Mouse (Mus musculus): ENCODE results near the gene Srsf1. TPM values are rescaled to one million over a fixed set of nuclear protein-coding genes. Genes with fewer than 3 reads are reported as not detected.
"Not testable (repeated sequence)": the region's sequence is repeated elsewhere in the genome, so short reads cannot be mapped to it uniquely, and the experiment has no call there.

The Srsf1 gene
- polyA plus RNA-seq, 1 experiment from 2014 or later, result 446 TPM

DNA sequence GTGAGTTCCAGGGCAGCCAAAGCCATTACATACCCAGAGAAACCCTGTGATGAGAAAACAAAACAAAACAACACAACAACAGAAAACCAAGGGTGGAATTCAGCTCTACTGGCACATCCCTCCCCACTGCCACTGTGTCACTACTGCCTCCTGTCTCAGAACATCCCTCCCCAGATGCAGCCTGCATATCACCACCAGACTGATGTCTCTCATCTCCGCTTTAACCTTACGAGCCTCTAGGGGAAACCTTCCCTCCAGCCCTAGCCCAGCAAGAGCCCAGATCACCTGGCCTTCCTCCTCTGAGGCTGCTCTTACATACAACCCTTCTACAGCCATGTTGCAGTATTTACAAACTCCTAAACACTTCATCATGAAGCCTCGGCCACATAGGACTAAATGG is 9.8 kb upstream of the Srsf1 start:
- no peaks in the 10 kb centered on the region for H3K36me3 ChIP-seq (ENCODE audit: insufficient read depth)
- WGBS, result 66% methylated on average over 3 of the region's 3 CpGs
- H3K9ac ChIP-seq, result no peak overlapping the region
- DNase-seq (no peak), ATAC-seq (ENCODE audit: insufficient read depth) (no peak)
- H3K4me3 ChIP-seq (ENCODE audit: low read depth, low read length), result no peak overlapping the region
- no peaks in the 10 kb centered on the region for H3K9me3 ChIP-seq (ENCODE audit: low read depth, low read length)
- H3K4me1 ChIP-seq (ENCODE audit: insufficient read depth), result no peaks in the 10 kb centered on the region
- TF ChIP-seq CTCF (IDR thresholded peaks at IDR 0.05; ENCODE audit: low read depth), result no peak
- H3K27me3 ChIP-seq (ENCODE audit: insufficient read depth, low read length), result no peaks in the 10 kb centered on the region
- no peak overlapping the region for H3K4me2 ChIP-seq
- H3K27ac ChIP-seq (ENCODE audit: low read depth), result no peak overlapping the region

GRCm38 (mm10) chr11:88039066-88039465 is 8.1 kb upstream of the Srsf1 start:
- no peak for TF ChIP-seq CTCF (IDR thresholded peaks at IDR 0.05; ENCODE audit: low read depth)
- no peaks in the 10 kb centered on the region for H3K36me3 ChIP-seq (ENCODE audit: insufficient read depth)
- H3K27me3 ChIP-seq (ENCODE audit: insufficient read depth, low read length), result no peaks in the 10 kb centered on the region
- no peaks in the 10 kb centered on the region for H3K4me1 ChIP-seq (ENCODE audit: insufficient read depth)
- no peak overlapping the region for H3K9ac ChIP-seq
- no peak overlapping the region for H3K4me2 ChIP-seq
- H3K27ac ChIP-seq (ENCODE audit: low read depth), result no peak overlapping the region
- ATAC-seq (ENCODE audit: insufficient read depth), result no peak
- no peaks in the 10 kb centered on the region for H3K9me3 ChIP-seq (ENCODE audit: low read depth, low read length)
- DNase-seq, result no peak
- WGBS, result 95% methylated on average over 1 of the region's 1 CpGs
- H3K4me3 ChIP-seq (ENCODE audit: low read depth, low read length), result no peak overlapping the region

DNA sequence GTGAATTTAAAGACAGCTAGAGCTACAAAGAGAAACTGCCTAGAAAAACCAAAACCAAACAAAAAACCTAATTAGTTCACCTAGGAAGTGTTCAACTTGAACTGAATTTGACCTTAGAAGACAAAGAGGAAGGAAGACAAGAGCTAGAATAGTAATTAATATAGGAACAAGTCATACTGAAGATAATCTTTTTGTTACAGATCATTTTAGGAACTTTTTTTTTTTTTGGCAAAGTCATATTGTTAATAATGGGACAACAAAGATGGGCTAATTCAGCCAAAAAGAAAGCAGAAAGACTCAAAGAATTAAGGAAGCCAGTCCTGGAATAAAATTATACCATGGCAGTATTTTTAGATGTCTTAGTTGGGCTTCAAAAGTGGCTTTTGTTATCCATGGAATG is 2.9 kb upstream of the Srsf1 start:
- no peak for TF ChIP-seq CTCF (IDR thresholded peaks at IDR 0.05; ENCODE audit: low read depth)
- Histone ChIP-seq H3K4me2 (no peak overlapping the region), H3K36me3 (ENCODE audit: insufficient read depth) (peaks cover 6% of the 10 kb centered on the region), H3K4me1 (ENCODE audit: insufficient read depth) (0 out of 2 replicates have a peak, but pooled peaks cover 4% of the 10 kb centered on the region), H3K27me3 (ENCODE audit: insufficient read depth, low read length) (no peaks in the 10 kb centered on the region), H3K9me3 (ENCODE audit: low read depth, low read length) (no peaks in the 10 kb centered on the region), H3K4me3 (ENCODE audit: low read depth, low read length) (no peak overlapping the region), H3K27ac (ENCODE audit: low read depth) (no peak overlapping the region), H3K9ac (no peak overlapping the region)
- ATAC-seq (ENCODE audit: insufficient read depth), result no peak
- DNase-seq, result no peak

DNA sequence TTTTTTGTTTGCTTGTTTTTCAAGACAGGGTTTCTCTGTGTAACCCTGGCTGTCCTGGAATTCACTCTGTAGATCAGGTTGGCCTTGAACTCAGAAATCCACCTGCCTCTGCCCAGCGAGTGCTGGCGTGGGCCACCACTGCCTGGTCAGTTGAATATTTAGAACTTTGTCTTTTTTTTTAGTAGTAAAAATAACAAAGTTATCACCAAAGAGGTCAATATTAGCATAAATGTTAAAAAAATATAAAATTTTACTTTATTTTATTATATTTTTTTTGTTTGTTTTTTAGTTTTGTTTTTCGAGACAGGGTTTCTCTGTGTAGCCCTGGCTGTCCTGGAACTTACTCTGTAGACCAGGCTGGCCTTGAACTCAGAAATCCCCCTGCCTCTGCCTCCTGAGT is 2.0 kb upstream of the Srsf1 start:
- 94% methylated on average over 3 of the region's 3 CpGs for WGBS
- not testable (repeated sequence) for H3K4me3 ChIP-seq (ENCODE audit: low read depth, low read length)

GRCm38 (mm10) chr11:88045878-88046277 is 1.3 kb upstream of the Srsf1 start:
- Histone ChIP-seq H3K27ac (ENCODE audit: low read depth) (no peak overlapping the region), H3K4me3 (ENCODE audit: low read depth, low read length) (peak overlapping the region; percentile 99; the same call in 1 of the 2 replicates), H3K4me1 (ENCODE audit: insufficient read depth) (peaks cover 12% of the 10 kb centered on the region), H3K27me3 (ENCODE audit: insufficient read depth, low read length) (no peaks in the 10 kb centered on the region), H3K9me3 (ENCODE audit: low read depth, low read length) (no peaks in the 10 kb centered on the region), H3K4me2 (peak overlapping the region; percentile 93), H3K36me3 (ENCODE audit: insufficient read depth) (peaks cover 21% of the 10 kb centered on the region), H3K9ac (no peak overlapping the region)
- 73% methylated on average over 4 of the region's 4 CpGs for WGBS
- TF ChIP-seq CTCF (IDR thresholded peaks at IDR 0.05; ENCODE audit: low read depth), result no peak
- DNase-seq (no peak), ATAC-seq (ENCODE audit: insufficient read depth) (no peak)

More for the DNA sequence above, 2.0 kb upstream of the Srsf1 start:
- H3K27me3 ChIP-seq (ENCODE audit: insufficient read depth, low read length); DNase-seq; H3K4me2 ChIP-seq; H3K4me1 ChIP-seq (ENCODE audit: insufficient read depth); H3K9me3 ChIP-seq (ENCODE audit: low read depth, low read length); ATAC-seq (ENCODE audit: insufficient read depth); H3K27ac ChIP-seq (ENCODE audit: low read depth); H3K9ac ChIP-seq: not testable (repeated sequence)
- peaks cover 15% of the 10 kb centered on the region for H3K36me3 ChIP-seq (ENCODE audit: insufficient read depth)

GRCm38 (mm10) chr11:88046323-88046937 is 743 bp upstream of the Srsf1 start:
- H3K36me3 ChIP-seq (ENCODE audit: insufficient read depth), result peaks cover 25% of the 10 kb centered on the region
- ATAC-seq (ENCODE audit: insufficient read depth), result no peak
- peak overlapping the region; percentile 100 for H3K27ac ChIP-seq (ENCODE audit: low read depth)
- peak overlapping the region; percentile 100 for H3K9ac ChIP-seq
- WGBS, result 52% methylated on average over 17 of the region's 17 CpGs
- H3K4me3 ChIP-seq (ENCODE audit: low read depth, low read length), result peak overlapping the region; percentile 99
- no peaks in the 10 kb centered on the region for H3K9me3 ChIP-seq (ENCODE audit: low read depth, low read length)
- H3K4me2 ChIP-seq, result peak overlapping the region; percentile 93
- no peaks in the 10 kb centered on the region for H3K27me3 ChIP-seq (ENCODE audit: insufficient read depth, low read length)
- no peak for DNase-seq
- no peak for TF ChIP-seq CTCF (IDR thresholded peaks at IDR 0.05; ENCODE audit: low read depth)
- peaks cover 14% of the 10 kb centered on the region for H3K4me1 ChIP-seq (ENCODE audit: insufficient read depth)

- TF ChIP-seq CTCF (IDR thresholded peaks at IDR 0.05; ENCODE audit: low read depth), result no peak
- peak overlapping the region; percentile 93 for H3K4me2 ChIP-seq
- under 1% methylated on average over 76 of the region's 76 CpGs for WGBS
Measured at GRCm38 (mm10) chr11:88047871-88048531, 828 bp downstream of the Srsf1 start.

More at GRCm38 (mm10) chr11:88047871-88048531, 828 bp downstream of the Srsf1 start:
- Histone ChIP-seq H3K36me3 (ENCODE audit: insufficient read depth) (peaks cover 35% of the 10 kb centered on the region), H3K27ac (ENCODE audit: low read depth) (peak overlapping the region; percentile 100), H3K4me3 (ENCODE audit: low read depth, low read length) (peak overlapping the region; percentile 99), H3K4me1 (ENCODE audit: insufficient read depth) (peaks cover 14% of the 10 kb centered on the region), H3K9me3 (ENCODE audit: low read depth, low read length) (no peaks in the 10 kb centered on the region), H3K27me3 (ENCODE audit: insufficient read depth, low read length) (no peaks in the 10 kb centered on the region), H3K9ac (peak overlapping the region; percentile 100)
- peak; percentile 81 for DNase-seq
- peak; percentile 77 for ATAC-seq (ENCODE audit: insufficient read depth)

Data from lung, embryonic 14.5 days (tissue).